Mouse (Mus musculus) forelimb bud, embryonic 11.5 days (tissue): Measurements from ENCODE around the gene 1190002N15Rik.

ENCODE experiments used
- DNase-seq: peaks from one replicate; pipeline ENCODE4 v3.0.0-alpha.2; 2012; ENCODE audit warnings: low read depth, low spot score

The 1190002N15Rik gene

GRCm38 (mm10) chr9:94537970-94538822 is at the start of gene 1190002N15Rik:
1190002N15Rik (minus strand) TSS chr9:94538081.
- peak; percentile 89 for DNase-seq

GRCm38 (mm10) chr9:94582309-94582708 is 44.4 kb upstream of the 1190002N15Rik start:
- no peak for DNase-seq

- DNase-seq = no peak
These were observed 43.8 kb upstream of the 1190002N15Rik start for GRCm38 (mm10) chr9:94581661-94582060.

GRCm38 (mm10) chr9:94580071-94580737 is 42.3 kb upstream of the 1190002N15Rik start:
- DNase-seq = no peak

- DNase-seq = no peak
These were observed 33.9 kb upstream of the 1190002N15Rik start for GRCm38 (mm10) chr9:94571802-94572201.

- no peak for DNase-seq
These were observed 30.5 kb upstream of the 1190002N15Rik start for GRCm38 (mm10) chr9:94568386-94568785.

- DNase-seq = no peak
These were observed 29.9 kb upstream of the 1190002N15Rik start for GRCm38 (mm10) chr9:94567722-94568314.

- no peak for DNase-seq
These were observed 19.1 kb upstream of the 1190002N15Rik start for GRCm38 (mm10) chr9:94556776-94557514.

GRCm38 (mm10) chr9:94556249-94556648 is 18.4 kb upstream of the 1190002N15Rik start:
- no peak for DNase-seq

- no peak for DNase-seq
These were observed 12.7 kb upstream of the 1190002N15Rik start for GRCm38 (mm10) chr9:94550493-94551095.

GRCm38 (mm10) chr9:94543881-94544280 is 6.0 kb upstream of the 1190002N15Rik start:
- DNase-seq = no peak

- DNase-seq = no peak
These were observed 2.6 kb upstream of the 1190002N15Rik start for GRCm38 (mm10) chr9:94540343-94541095.

GRCm38 (mm10) chr9:94539346-94539865 is 1.5 kb upstream of the 1190002N15Rik start:
- DNase-seq = no peak

- DNase-seq = no peak
These were observed 902 bp upstream of the 1190002N15Rik start for GRCm38 (mm10) chr9:94538823-94539143.

GRCm38 (mm10) chr9:94537051-94537917 is 597 bp downstream of the 1190002N15Rik start:
- DNase-seq = peak; percentile 72

GRCm38 (mm10) chr9:94536261-94536905 is 1.5 kb downstream of the 1190002N15Rik start:
- DNase-seq = no peak

GRCm38 (mm10) chr9:94534795-94535194 is 3.1 kb downstream of the 1190002N15Rik start:
- DNase-seq = no peak

- no peak for DNase-seq
These were observed 3.7 kb downstream of the 1190002N15Rik start for GRCm38 (mm10) chr9:94534226-94534625.

GRCm38 (mm10) chr9:94533641-94534040 is 4.2 kb downstream of the 1190002N15Rik start:
- no peak for DNase-seq
